Mouse (Mus musculus) hematopoietic stem cell, adult 5-6 weeks (primary cell): ENCODE measurements around the gene Dcxr. TPM values are rescaled to one million over a fixed set of nuclear protein-coding genes. Genes with fewer than 3 reads are reported as not detected.
A peak's percentile ranks its signal among the peaks of the same experiment; 100 is the strongest.
"Not testable (repeated sequence)": the region's sequence is repeated elsewhere in the genome, so short reads cannot be mapped to it uniquely, and the experiment has no call there.

Source experiments
- ATAC-seq, 2 experiments: fragments of 125-278 bp in 1 of 2; replicated peaks in 1 of 2; 2 replicates each; pipeline ENCODE4 v1.8.0; 2016 to 2017; ENCODE audit warnings: inconsistent platforms in 2 of 2, mild to moderate bottlenecking in 2 of 2, moderate number of reproducible peaks in 2 of 2, low read depth in 1 of 2, moderate TSS enrichment in 1 of 2; ENCODE audit not compliant: low FRiP score in 2 of 2, poor library complexity in 2 of 2, severe bottlenecking in 2 of 2, insufficient read depth in 1 of 2, low TSS enrichment in 1 of 2
- total RNA-seq: library from RNA; stranded (forward); fragments of 172-1452, 232-1000 nt; gene quantifications from 2 replicates; pipeline ENCODE4 v1.2.3, GENCODE M21; 2017

Gene Dcxr
- total RNA-seq, 1 experiment from 2014 or later, result 12.5 TPM

DNA sequence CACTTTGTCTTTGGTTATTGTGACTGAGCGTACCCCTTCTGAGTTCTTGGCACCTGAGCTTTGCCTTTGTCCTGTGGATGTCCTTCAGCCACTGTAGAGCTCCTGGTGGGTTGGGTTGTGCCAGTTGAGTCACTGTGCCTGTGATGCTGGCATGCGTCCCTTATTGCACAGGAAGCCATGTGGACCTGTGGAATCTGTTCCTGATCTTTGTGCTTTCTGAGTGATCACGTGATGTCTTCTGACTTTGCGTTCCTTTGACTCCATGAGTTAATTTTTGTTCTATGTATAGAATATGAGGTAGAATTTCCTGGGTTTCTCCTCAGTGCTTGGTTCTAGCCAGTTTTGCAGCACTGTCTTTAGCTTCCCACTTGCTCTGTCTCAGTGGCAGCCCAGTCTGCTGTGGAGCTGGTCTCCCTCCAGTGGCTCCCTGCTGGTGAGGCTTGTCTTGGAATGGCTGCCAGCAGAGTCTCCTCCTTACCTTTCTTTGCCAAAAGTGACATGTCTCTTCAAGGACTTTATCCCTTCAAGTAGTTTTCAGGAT lies 34.5 kb downstream of the Dcxr start:
- ATAC-seq, result no peak

GRCm38 (mm10) chr11:120689365-120689764 lies 37.7 kb downstream of the Dcxr start:
- no peak for ATAC-seq

DNA sequence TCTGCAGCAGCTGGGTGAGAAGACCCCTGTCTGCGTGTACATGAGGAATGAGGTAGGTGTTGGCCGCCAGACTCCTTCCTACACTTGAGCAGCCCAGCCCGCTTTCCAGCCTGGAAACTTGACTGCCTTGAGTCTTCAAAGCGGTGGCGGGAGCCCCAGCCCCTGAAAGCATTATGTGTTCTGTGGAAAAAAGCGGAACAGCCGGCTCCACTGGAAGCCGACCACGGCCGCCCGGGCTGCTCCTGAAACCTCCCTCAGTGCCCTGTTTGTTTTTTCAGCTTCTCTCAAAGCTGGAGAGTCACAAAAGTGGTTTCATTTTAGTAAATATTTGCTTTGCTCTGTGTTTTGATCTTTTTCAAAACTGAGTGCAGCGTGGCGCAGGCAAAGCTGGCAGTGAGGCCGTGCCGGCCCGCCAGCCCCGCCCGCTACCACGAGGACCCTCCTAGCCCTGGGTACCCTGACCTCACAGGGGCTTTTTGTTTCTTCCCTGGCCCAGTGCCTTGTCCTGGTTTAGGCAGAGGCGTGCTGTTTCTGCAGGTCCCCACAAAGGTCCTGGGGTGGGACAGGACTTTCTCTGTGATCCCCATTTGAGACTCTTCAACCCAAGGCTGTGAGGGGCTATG lies 40.3 kb downstream of the Dcxr start:
- no peak for ATAC-seq

GRCm38 (mm10) chr11:120684660-120685059 lies 42.4 kb downstream of the Dcxr start:
- no peak for ATAC-seq

- no peak for ATAC-seq
Observed at GRCm38 (mm10) chr11:120684086-120684485, 43.0 kb downstream of the Dcxr start.

DNA sequence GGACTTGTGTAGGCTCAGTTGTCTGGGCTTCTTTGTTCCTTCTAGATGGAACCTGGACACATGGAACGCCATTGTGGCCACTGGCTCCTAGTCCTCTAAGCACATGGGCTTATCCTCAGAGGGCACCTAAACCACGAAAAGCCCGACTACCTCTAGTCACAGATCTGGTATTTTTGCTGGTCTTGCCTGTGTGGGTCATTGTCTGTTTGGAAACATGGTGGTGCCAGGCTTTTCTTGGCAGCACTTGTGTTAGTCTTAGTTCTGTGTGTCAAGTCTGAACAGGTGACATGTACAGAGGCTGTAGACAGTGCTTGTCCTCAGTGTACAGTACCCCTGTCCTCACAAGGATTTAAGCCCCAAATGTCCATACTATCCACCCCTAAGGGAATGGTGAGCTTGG lies 43.5 kb downstream of the Dcxr start:
- ATAC-seq, result no peak

GRCm38 (mm10) chr11:120682683-120683082 lies 44.4 kb downstream of the Dcxr start:
- ATAC-seq, result no peak

- peak; percentile 49 to 76; a peak in 2 of 4 replicates for ATAC-seq
Observed at GRCm38 (mm10) chr11:120679909-120680308, 47.2 kb downstream of the Dcxr start.

- no peak for ATAC-seq
Observed at GRCm38 (mm10) chr11:120676951-120677350, 50.1 kb downstream of the Dcxr start.

- ATAC-seq, result not testable (repeated sequence)
Observed at GRCm38 (mm10) chr11:120675875-120676274, 51.2 kb downstream of the Dcxr start.

Other genes starting within 250 kb of the Dcxr start
- gene Mrpl12, start 242.7 kb downstream of the Dcxr start, total RNA-seq, result 63.4 and 112 TPM in 2 replicates
- gene Slc25a10, start 235.4 kb downstream of the Dcxr start, total RNA-seq, result 10.8 and 11.4 TPM in 2 replicates
- gene Gcgr, start 196.6 kb downstream of the Dcxr start, total RNA-seq, result not detected in 2 replicates
- 11.6 and 21.4 TPM in 2 replicates for gene Mcrip1, start 177.6 kb downstream of the Dcxr start, total RNA-seq
- not detected in 2 replicates for gene Ppp1r27, start 176.1 kb downstream of the Dcxr start, total RNA-seq
- gene P4hb, start 154.0 kb downstream of the Dcxr start, total RNA-seq, result 384 and 534 TPM in 2 replicates
- gene Arhgdia, start 145.7 kb downstream of the Dcxr start, total RNA-seq, result 110 and 120 TPM in 2 replicates
- gene Alyref, start 128.9 kb downstream of the Dcxr start, total RNA-seq, result 110 and 227 TPM in 2 replicates
- 18.1 and 32.6 TPM in 2 replicates for gene Anapc11, start 128.9 kb downstream of the Dcxr start, total RNA-seq
- gene Npb, start 118.8 kb downstream of the Dcxr start, total RNA-seq, result not detected in 2 replicates
- 38.6 and 41.7 TPM in 2 replicates for gene Pcyt2, start 109.3 kb downstream of the Dcxr start, total RNA-seq
- 52.4 and 56.7 TPM in 2 replicates for gene Sirt7, start 102.0 kb downstream of the Dcxr start, total RNA-seq
- 18.1 and 33.2 TPM in 2 replicates for gene Mafg, start 93.7 kb downstream of the Dcxr start, total RNA-seq
- gene Pycr1, start 83.5 kb downstream of the Dcxr start, total RNA-seq, result 0.88 and 2.1 TPM in 2 replicates
- 0.94 TPM in 1 of 2 replicates, not detected in the other for gene Myadml2, start 79.1 kb downstream of the Dcxr start, total RNA-seq
- gene Notum, start 66.1 kb downstream of the Dcxr start, total RNA-seq, result not detected in 2 replicates
- gene Aspscr1, start 54.3 kb downstream of the Dcxr start, total RNA-seq, result 37.1 and 48.8 TPM in 2 replicates
- gene Cenpx, start 13.5 kb downstream of the Dcxr start, total RNA-seq, result 58.2 and 91.7 TPM in 2 replicates
- gene Lrrc45, start 13.4 kb downstream of the Dcxr start, total RNA-seq, result 34.2 and 34.5 TPM in 2 replicates
- gene Rac3, start 5.8 kb downstream of the Dcxr start, total RNA-seq, result not detected in 2 replicates
- gene Cbr2, start 4.8 kb upstream of the Dcxr start, total RNA-seq, result not detected in 2 replicates
- 10.3 and 10.5 TPM in 2 replicates for gene Hmga1b, start 35.5 kb upstream of the Dcxr start, total RNA-seq
- 2.6 and 4.0 TPM in 2 replicates for gene Rfng, start 56.9 kb upstream of the Dcxr start, total RNA-seq
- 58.1 and 67.2 TPM in 2 replicates for gene Gps1, start 57.0 kb upstream of the Dcxr start, total RNA-seq
- gene Dus1l, start 69.1 kb upstream of the Dcxr start, total RNA-seq, result 28.9 and 38.7 TPM in 2 replicates
- 26.1 and 46.4 TPM in 2 replicates for gene Fasn, start 97.3 kb upstream of the Dcxr start, total RNA-seq
- 9.2 and 10.0 TPM in 2 replicates for gene Ccdc57, start 205.6 kb upstream of the Dcxr start, total RNA-seq
- 2.0 and 8.8 TPM in 2 replicates for gene Slc16a3, start 221.2 kb upstream of the Dcxr start, total RNA-seq